Mouse (Mus musculus): Measurements from ENCODE around the gene Kif16b. TPM values are rescaled to one million over a fixed set of nuclear protein-coding genes. Genes with fewer than 3 reads are reported as not detected.

Kif16b gene
- total RNA-seq, 1 experiment = 10.5 TPM

DNA sequence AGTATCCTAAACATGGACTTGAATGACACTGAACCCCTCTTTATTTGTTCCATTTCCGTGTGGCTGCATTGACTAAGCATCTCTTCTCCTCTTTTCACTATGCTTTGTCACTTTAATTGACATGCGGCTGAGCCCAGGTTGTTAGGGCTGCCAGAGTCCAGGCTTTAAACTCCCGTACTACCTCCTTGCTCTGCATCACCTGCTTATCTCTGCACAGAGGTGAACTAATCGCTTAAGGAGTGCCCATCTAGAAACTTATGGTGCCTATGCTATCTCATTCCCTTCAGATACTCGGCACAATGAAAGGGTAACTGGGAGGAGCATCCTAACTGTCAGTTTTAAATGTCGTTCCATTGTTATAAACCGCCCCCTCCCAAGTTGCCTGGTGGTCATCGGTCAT is 331.6 kb downstream of the Kif16b start:
- Histone ChIP-seq H3K36me3 (ENCODE audit: control insufficient read depth, insufficient read depth, low read length, poor library complexity, severe bottlenecking) (no peaks in the 10 kb centered on the region), H3K4me1 (ENCODE audit: control insufficient read depth in 2 of 2, insufficient read depth in 2 of 2, low read length in 2 of 2, poor library complexity in 1 of 2) (no peaks in the 10 kb centered on the region), H3K4me3 (ENCODE audit: insufficient read depth in 1 of 2, low read depth in 1 of 2, low read length in 2 of 2, poor library complexity in 1 of 2, severe bottlenecking in 1 of 2) (no peak overlapping the region), H3K9ac (ENCODE audit: insufficient read depth, low read depth, low read length, poor library complexity, severe bottlenecking) (no peak overlapping the region), H3K27ac (ENCODE audit: insufficient read depth, low read depth, low read length, poor library complexity, severe bottlenecking) (no peak overlapping the region), H3K9me3 (ENCODE audit: control insufficient read depth, insufficient read depth, low read depth, low read length) (no peaks in the 10 kb centered on the region)
- no peak for DNase-seq (ENCODE audit: low read depth, low spot score)
- TF ChIP-seq MAFK (IDR thresholded peaks at IDR 0.05; ENCODE audit: insufficient read depth, low read depth, low read length) (no peak), CHD2 (IDR thresholded peaks at IDR 0.05; ENCODE audit: low read depth, low read length) (no peak), HCFC1 (IDR thresholded peaks at IDR 0.05; ENCODE audit: borderline replicate concordance, insufficient read depth, low read length) (no peak)
- in situ Hi-C loops (cut with MboI; ENCODE audit: low sequenced_read_pairs in 2 of 2, unreplicated experiment in 2 of 2) = no loop called here

Other genes with a start within 250 kb of the Kif16b start
- gene Snrpb2, start 161.5 kb upstream of the Kif16b start, total RNA-seq (2012; rRNA removed) = 36.0 and 61.5 TPM in 2 replicates
- gene Otor, start 176.9 kb upstream of the Kif16b start, total RNA-seq (2012; rRNA removed) = not detected in 2 replicates